Mouse (Mus musculus) ES-E14 (cell line): ENCODE results near the gene Rsad1.

Experiments
- HCFC1 ChIP-seq: IDR thresholded peaks from 2 replicates; pipeline ENCODE4 v1.6.1; 2012; ENCODE audit warnings: low read length, inconsistent platforms, borderline replicate concordance; ENCODE audit not compliant: insufficient read depth
- MAFK ChIP-seq: IDR thresholded peaks from 2 replicates; pipeline ENCODE4 v1.6.1; 2014; ENCODE audit warnings: mild to moderate bottlenecking, low read depth, low read length, inconsistent platforms; ENCODE audit not compliant: insufficient read depth
- ZC3H11A ChIP-seq: IDR thresholded peaks from 2 replicates; pipeline ENCODE4 v1.6.1; 2012; ENCODE audit warnings: low read depth, mild to moderate bottlenecking, inconsistent platforms, low read length, borderline replicate concordance
- ZNF384 ChIP-seq: IDR thresholded peaks from 2 replicates; pipeline ENCODE4 v1.6.1; 2012; ENCODE audit warnings: low read depth, low read length, inconsistent platforms

GRCm38 (mm10) chr11:94549691-94550441 is 811 bp upstream of the Rsad1 start:
- TF ChIP-seq MAFK: no peak
- TF ChIP-seq ZNF384: no peak
- no peak for TF ChIP-seq ZC3H11A
- no peak for TF ChIP-seq HCFC1
